Mouse (Mus musculus): Measurements from ENCODE around the gene Plscr2.

Gene Plscr2

DNA sequence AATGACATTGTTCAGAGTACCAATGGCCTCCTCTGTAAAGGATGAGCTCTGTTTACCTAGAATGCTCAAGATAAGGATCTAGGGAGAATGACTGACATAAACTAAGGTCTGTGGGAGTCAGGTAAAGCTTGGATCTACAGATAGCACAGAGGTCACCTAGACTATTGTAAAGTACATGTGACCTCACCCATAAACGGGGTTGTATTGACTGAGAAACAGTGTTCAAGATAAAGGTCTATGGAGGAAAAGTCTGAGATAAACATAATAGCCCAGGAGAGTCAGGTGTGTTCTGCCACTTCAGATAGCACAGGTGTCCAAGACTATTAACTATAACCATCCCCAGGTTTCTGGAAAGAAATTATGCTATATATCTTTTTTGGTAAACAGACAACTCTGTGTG is 63.6 kb downstream of the Plscr2 start:
- no peak for DNase-seq (ENCODE audit: low read depth, low spot score)

All from A20 (cell line).